Mouse (Mus musculus) midbrain, embryonic 13.5 days (tissue): ENCODE results near the gene Enox1. TPM values are rescaled to one million over a fixed set of nuclear protein-coding genes. Genes with fewer than 3 reads are reported as not detected.
A peak's percentile ranks its signal among the peaks of the same experiment; 100 is the strongest.

ENCODE experiments used
- ATAC-seq: fragments of 200-750 bp; cut with Nextera tagmentation; 2 replicates; pipeline ENCODE4 v1.8.0; 2017; ENCODE audit warnings: mild to moderate bottlenecking, moderate TSS enrichment, moderate library complexity
- H3K27ac ChIP-seq: fragments of 300-500 bp; sonication (generic); 2 replicates; pipeline ENCODE4 v1.5.1; 2015; ENCODE audit warnings: inconsistent platforms, mild to moderate bottlenecking, moderate library complexity
- H3K27me3 ChIP-seq: fragments of 300-500 bp; sonication (generic); 2 replicates; pipeline ENCODE4 v1.6.1; 2015; ENCODE audit warnings: mild to moderate bottlenecking, inconsistent platforms
- H3K36me3 ChIP-seq: fragments of 300-500 bp; sonication (generic); 2 replicates; pipeline ENCODE4 v1.6.1; 2015; ENCODE audit warnings: mild to moderate bottlenecking, inconsistent platforms
- H3K4me1 ChIP-seq: fragments of 300-500 bp; sonication (generic); replicated peaks from 2 replicates; pipeline ENCODE4 v1.6.1; 2015; ENCODE audit warnings: inconsistent platforms
- H3K4me2 ChIP-seq: fragments of 300-500 bp; sonication (generic); replicated peaks from 2 replicates; pipeline ENCODE4 v1.6.1; 2015; ENCODE audit warnings: moderate library complexity, mild to moderate bottlenecking, inconsistent platforms
- H3K4me3 ChIP-seq: fragments of 300-500 bp; sonication (generic); replicated peaks from 2 replicates; pipeline ENCODE4 v1.5.1; 2015; ENCODE audit warnings: mild to moderate bottlenecking, inconsistent platforms
- H3K9ac ChIP-seq: fragments of 300-500 bp; sonication (generic); replicated peaks from 2 replicates; pipeline ENCODE4 v1.6.1; 2015; ENCODE audit warnings: mild to moderate bottlenecking, inconsistent platforms
- H3K9me3 ChIP-seq: fragments of 300-500 bp; sonication (generic); 2 replicates; pipeline ENCODE4 v1.6.1; 2016; ENCODE audit warnings: mild to moderate bottlenecking, inconsistent platforms
- WGBS: fragments of 180-500 bp; shearing (Covaris S2); methylation state at CpG from one replicate; pipeline ENCODE4 v1.1.7; 2015; 5-methylcytosine and 5-hydroxymethylcytosine counted together
- polyA plus RNA-seq: library from polyadenylated mRNA; unstranded; fragments of >200 nt; fragmentation: Nextera tagmentation; extraction: Ambion mirVana; gene quantifications from 2 replicates; pipeline ENCODE4 v1.2.1, GENCODE M21; 2015

Enox1 gene
- polyA plus RNA-seq, 1 experiment from 2014 or later: 44.0 TPM

- Histone ChIP-seq H3K36me3 (no peaks in the 10 kb centered on the region), H3K9me3 (no peaks in the 10 kb centered on the region), H3K27me3 (no peaks in the 10 kb centered on the region), H3K9ac (no peak overlapping the region), H3K4me2 (no peak overlapping the region), H3K4me3 (no peak overlapping the region), H3K4me1 (peaks cover 51% of the 10 kb centered on the region), H3K27ac (peak overlapping the region; percentile 64)
- ATAC-seq: peak; percentile 76
- WGBS: 4% methylated on average over 2 of the region's 2 CpGs
Observed at GRCm38 (mm10) chr14:77381532-77381931, 225.0 kb downstream of the Enox1 start.

GRCm38 (mm10) chr14:77385621-77386020 lies 229.1 kb downstream of the Enox1 start:
- Histone ChIP-seq H3K9ac (no peak overlapping the region), H3K27me3 (no peaks in the 10 kb centered on the region), H3K27ac (no peak overlapping the region), H3K4me3 (no peak overlapping the region), H3K9me3 (no peaks in the 10 kb centered on the region), H3K4me2 (no peak overlapping the region), H3K36me3 (no peaks in the 10 kb centered on the region), H3K4me1 (peaks cover 38% of the 10 kb centered on the region)
- no peak for ATAC-seq
- WGBS: 25% methylated on average over 9 of the region's 9 CpGs

- Histone ChIP-seq H3K4me3 (no peak overlapping the region), H3K36me3 (no peaks in the 10 kb centered on the region), H3K9ac (no peak overlapping the region), H3K4me2 (no peak overlapping the region), H3K4me1 (peaks cover 23% of the 10 kb centered on the region), H3K27ac (no peak overlapping the region), H3K9me3 (no peaks in the 10 kb centered on the region), H3K27me3 (no peaks in the 10 kb centered on the region)
- ATAC-seq: no peak
- WGBS: 93% methylated on average over 2 of the region's 2 CpGs
Observed at GRCm38 (mm10) chr14:77387877-77388276, 231.3 kb downstream of the Enox1 start.

GRCm38 (mm10) chr14:77389276-77389675 lies 232.7 kb downstream of the Enox1 start:
- Histone ChIP-seq H3K9ac (no peak overlapping the region), H3K27ac (no peak overlapping the region), H3K4me3 (no peak overlapping the region), H3K9me3 (no peaks in the 10 kb centered on the region), H3K4me1 (peaks cover 23% of the 10 kb centered on the region), H3K36me3 (no peaks in the 10 kb centered on the region), H3K4me2 (no peak overlapping the region), H3K27me3 (no peaks in the 10 kb centered on the region)
- ATAC-seq: no peak
- 93% methylated on average over 5 of the region's 5 CpGs for WGBS

GRCm38 (mm10) chr14:77392476-77392875 lies 235.9 kb downstream of the Enox1 start:
- no peak overlapping the region for H3K9ac ChIP-seq
- H3K4me1 ChIP-seq: peaks cover 12% of the 10 kb centered on the region
- H3K27me3 ChIP-seq: no peaks in the 10 kb centered on the region
- H3K27ac ChIP-seq: no peak overlapping the region
- H3K9me3 ChIP-seq: no peaks in the 10 kb centered on the region
- 66% methylated on average over 1 of the region's 1 CpGs for WGBS
- no peak for ATAC-seq
- H3K4me2 ChIP-seq: no peak overlapping the region
- H3K4me3 ChIP-seq: no peak overlapping the region
- no peaks in the 10 kb centered on the region for H3K36me3 ChIP-seq

GRCm38 (mm10) chr14:77406241-77407114 lies 249.9 kb downstream of the Enox1 start:
- H3K27me3 ChIP-seq: no peaks in the 10 kb centered on the region
- 64% methylated on average over 5 of the region's 5 CpGs for WGBS
- H3K27ac ChIP-seq: no peak overlapping the region
- no peaks in the 10 kb centered on the region for H3K36me3 ChIP-seq
- peaks cover 13% of the 10 kb centered on the region; the same call in 1 of the 2 replicates for H3K4me1 ChIP-seq
- H3K4me2 ChIP-seq: no peak overlapping the region
- H3K9ac ChIP-seq: no peak overlapping the region
- ATAC-seq: no peak
- no peak overlapping the region for H3K4me3 ChIP-seq
- no peaks in the 10 kb centered on the region for H3K9me3 ChIP-seq

- peaks cover 13% of the 10 kb centered on the region; the same call in 1 of the 2 replicates for H3K4me1 ChIP-seq
- ATAC-seq: no peak
Observed at GRCm38 (mm10) chr14:77409271-77409940, 252.8 kb downstream of the Enox1 start.

GRCm38 (mm10) chr14:77410354-77410753 lies 253.8 kb downstream of the Enox1 start:
- WGBS: 93% methylated on average over 9 of the region's 9 CpGs
- Histone ChIP-seq H3K9ac (no peak overlapping the region), H3K27ac (no peak overlapping the region), H3K36me3 (no peaks in the 10 kb centered on the region), H3K4me2 (no peak overlapping the region), H3K27me3 (no peaks in the 10 kb centered on the region), H3K4me3 (no peak overlapping the region), H3K9me3 (no peaks in the 10 kb centered on the region), H3K4me1 (peaks cover 13% of the 10 kb centered on the region; the same call in 1 of the 2 replicates)
- no peak for ATAC-seq

More at GRCm38 (mm10) chr14:77409271-77409940, 252.8 kb downstream of the Enox1 start:
- no peak overlapping the region for H3K9ac ChIP-seq
- WGBS: 86% methylated on average over 8 of the region's 8 CpGs
- no peaks in the 10 kb centered on the region for H3K9me3 ChIP-seq
- H3K4me2 ChIP-seq: no peak overlapping the region
- no peak overlapping the region for H3K27ac ChIP-seq
- H3K36me3 ChIP-seq: no peaks in the 10 kb centered on the region
- H3K27me3 ChIP-seq: no peaks in the 10 kb centered on the region
- H3K4me3 ChIP-seq: no peak overlapping the region

GRCm38 (mm10) chr14:77413106-77413505 lies 256.5 kb downstream of the Enox1 start:
- no peak overlapping the region for H3K4me2 ChIP-seq
- H3K36me3 ChIP-seq: no peaks in the 10 kb centered on the region
- no peaks in the 10 kb centered on the region for H3K9me3 ChIP-seq
- no peak overlapping the region for H3K4me3 ChIP-seq
- ATAC-seq: no peak
- H3K4me1 ChIP-seq: peaks cover 10% of the 10 kb centered on the region; the same call in 1 of the 2 replicates
- 89% methylated on average over 5 of the region's 5 CpGs for WGBS
- H3K27ac ChIP-seq: no peak overlapping the region
- H3K27me3 ChIP-seq: no peaks in the 10 kb centered on the region
- no peak overlapping the region for H3K9ac ChIP-seq

- Histone ChIP-seq H3K4me1 (peaks cover 6% of the 10 kb centered on the region), H3K9ac (no peak overlapping the region), H3K27ac (no peak overlapping the region), H3K4me3 (no peak overlapping the region), H3K9me3 (no peaks in the 10 kb centered on the region), H3K4me2 (no peak overlapping the region), H3K36me3 (no peaks in the 10 kb centered on the region), H3K27me3 (no peaks in the 10 kb centered on the region)
- 76% methylated on average over 2 of the region's 2 CpGs for WGBS
- ATAC-seq: no peak
Observed at GRCm38 (mm10) chr14:77416358-77416757, 259.8 kb downstream of the Enox1 start.

- Histone ChIP-seq H3K9me3 (no peaks in the 10 kb centered on the region), H3K27me3 (no peaks in the 10 kb centered on the region), H3K27ac (no peak overlapping the region), H3K4me3 (no peak overlapping the region), H3K4me1 (peaks cover 10% of the 10 kb centered on the region), H3K36me3 (no peaks in the 10 kb centered on the region), H3K4me2 (no peak overlapping the region), H3K9ac (no peak overlapping the region)
- WGBS: 68% methylated on average over 6 of the region's 6 CpGs
- ATAC-seq: no peak
Observed at GRCm38 (mm10) chr14:77421031-77421430, 264.5 kb downstream of the Enox1 start.

GRCm38 (mm10) chr14:77423194-77423593 lies 266.6 kb downstream of the Enox1 start:
- Histone ChIP-seq H3K27me3 (no peaks in the 10 kb centered on the region), H3K9ac (no peak overlapping the region), H3K4me3 (no peak overlapping the region), H3K36me3 (no peaks in the 10 kb centered on the region), H3K4me2 (no peak overlapping the region), H3K27ac (no peak overlapping the region), H3K9me3 (no peaks in the 10 kb centered on the region), H3K4me1 (peaks cover 10% of the 10 kb centered on the region)
- ATAC-seq: no peak
- 88% methylated on average over 9 of the region's 9 CpGs for WGBS
